Mouse (Mus musculus) myocyte (in vitro differentiated cells): ENCODE data around the gene Tbc1d9. TPM values are rescaled to one million over a fixed set of nuclear protein-coding genes. Genes with fewer than 3 reads are reported as not detected.

Experiments
- H3K27me3 ChIP-seq: one replicate; pipeline ENCODE4 v1.6.1; 2011; ENCODE audit not compliant: control insufficient read depth, insufficient read depth, insufficient read length
- H3K36me3 ChIP-seq: one replicate; pipeline ENCODE4 v1.6.1; 2011; ENCODE audit not compliant: control insufficient read depth, insufficient read depth
- H3K4me2 ChIP-seq: one replicate; pipeline ENCODE4 v1.6.1; 2011; ENCODE audit warnings: low read depth, control low read depth
- H3K4me3 ChIP-seq: one replicate; pipeline ENCODE4 v1.5.1; 2011; ENCODE audit warnings: mild to moderate bottlenecking, control low read depth, moderate library complexity
- H3K79me2 ChIP-seq: one replicate; pipeline ENCODE4 v1.6.1; 2011; ENCODE audit not compliant: control insufficient read depth, insufficient read depth
- H3ac ChIP-seq: one replicate; pipeline ENCODE4 v1.6.1; 2011; ENCODE audit not compliant: control insufficient read depth, insufficient read length
- CEBPB ChIP-seq: IDR thresholded peaks from 2 replicates; pipeline ENCODE4 v1.6.1; 2011; ENCODE audit warnings: mild to moderate bottlenecking, moderate library complexity; ENCODE audit not compliant: poor library complexity, insufficient read depth, severe bottlenecking
- E2F4 ChIP-seq: IDR thresholded peaks from one replicate; pipeline ENCODE4 v1.6.1; 2011; ENCODE audit warnings: mild to moderate bottlenecking, control low read depth, moderate library complexity; ENCODE audit not compliant: insufficient read depth
- MAX ChIP-seq: IDR thresholded peaks from one replicate; pipeline ENCODE4 v1.6.1; 2011; ENCODE audit warnings: low read depth, mild to moderate bottlenecking, control low read depth
- MYOD1 ChIP-seq, 3 experiments: IDR thresholded peaks; one replicate each; pipeline ENCODE4 v1.6.1; 2011; ENCODE audit warnings: control low read depth in 2 of 3, low read depth in 2 of 3, mild to moderate bottlenecking in 2 of 3, moderate library complexity in 1 of 3; ENCODE audit not compliant: insufficient read length in 2 of 3, control insufficient read depth in 1 of 3
- MYOG ChIP-seq, 3 experiments: IDR thresholded peaks; one replicate each; pipeline ENCODE4 v1.6.1; 2011; ENCODE audit warnings: control low read depth in 2 of 3, low read depth in 2 of 3, mild to moderate bottlenecking in 2 of 3; ENCODE audit not compliant: insufficient read length in 2 of 3, control insufficient read depth in 1 of 3, insufficient read depth in 1 of 3
- POLR2A ChIP-seq: IDR thresholded peaks from one replicate; pipeline ENCODE4 v1.6.1; 2011; ENCODE audit warnings: low read depth, mild to moderate bottlenecking, control low read depth, moderate library complexity; ENCODE audit not compliant: insufficient read length
- POLR2AphosphoS2 ChIP-seq: IDR thresholded peaks from one replicate; pipeline ENCODE4 v1.6.1; 2011; ENCODE audit warnings: low read depth, control low read depth; ENCODE audit not compliant: insufficient read length
- REST ChIP-seq: IDR thresholded peaks from one replicate; pipeline ENCODE4 v1.6.1; 2011; ENCODE audit warnings: mild to moderate bottlenecking, control low read depth, moderate library complexity; ENCODE audit not compliant: insufficient read depth, insufficient read length
- SRF ChIP-seq: IDR thresholded peaks from one replicate; pipeline ENCODE4 v1.6.1; 2011; ENCODE audit warnings: low read depth; ENCODE audit not compliant: control insufficient read depth, insufficient read length
- TCF12 ChIP-seq: IDR thresholded peaks from one replicate; pipeline ENCODE4 v1.6.1; 2011; ENCODE audit warnings: mild to moderate bottlenecking, control low read depth; ENCODE audit not compliant: poor library complexity, insufficient read depth, severe bottlenecking
- TCF3 ChIP-seq: IDR thresholded peaks from one replicate; pipeline ENCODE4 v1.6.1; 2011; ENCODE audit warnings: low read depth, control low read depth; ENCODE audit not compliant: insufficient read length
- USF1 ChIP-seq: IDR thresholded peaks from one replicate; pipeline ENCODE4 v1.6.1; 2011; ENCODE audit warnings: low read depth, mild to moderate bottlenecking, control low read depth, moderate library complexity
- polyA plus RNA-seq: library from polyadenylated mRNA; unstranded; fragments of >200 nt; fragmentation: generic; extraction: Trizol; gene quantifications from one replicate; pipeline ENCODE4 v1.2.1, GENCODE M21; 2012; ENCODE audit warnings: missing spikeins

The Tbc1d9 gene
- polyA plus RNA-seq, 1 experiment = 0.38 TPM

DNA sequence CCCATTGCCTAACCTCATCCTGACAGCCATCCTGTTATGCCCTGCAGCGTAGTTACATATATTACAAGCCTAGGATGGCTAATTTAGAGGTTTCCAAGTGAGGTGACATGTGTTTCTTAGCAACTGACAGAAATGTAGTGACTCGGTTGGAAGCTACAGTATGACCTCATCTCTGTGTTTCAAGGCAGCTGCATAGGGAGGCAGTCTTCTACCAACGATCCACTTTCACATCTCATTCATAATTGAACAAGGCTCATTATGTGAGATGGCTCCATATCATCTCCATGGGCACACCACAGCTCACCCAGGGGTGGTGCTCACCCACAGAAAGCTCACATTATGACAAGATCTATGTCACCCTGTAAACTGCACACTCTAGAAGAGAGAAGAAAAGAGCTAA lies 55.6 kb downstream of the Tbc1d9 start:
- H3K4me2 ChIP-seq = no peak overlapping the region
- H3K79me2 ChIP-seq = no peaks in the 10 kb centered on the region
- no peak overlapping the region for H3ac ChIP-seq
- H3K4me3 ChIP-seq = no peak overlapping the region
- H3K27me3 ChIP-seq = no peaks in the 10 kb centered on the region
- H3K36me3 ChIP-seq = no peaks in the 10 kb centered on the region
- no peak for TF ChIP-seq REST
- no peak for TF ChIP-seq MYOG (IDR thresholded peaks at IDR 0.05; ENCODE audit: control insufficient read depth in 1 of 3, insufficient read depth in 1 of 3, insufficient read length in 2 of 3, low read depth in 2 of 3)
- no peak for TF ChIP-seq SRF
- no peak for TF ChIP-seq E2F4
- no peak for TF ChIP-seq TCF12
- TF ChIP-seq POLR2A = no peak
- TF ChIP-seq MYOD1 (IDR thresholded peaks at IDR 0.05; ENCODE audit: control insufficient read depth in 1 of 3, insufficient read length in 2 of 3, low read depth in 2 of 3) = no peak
- TF ChIP-seq MAX = no peak
- TF ChIP-seq CEBPB = no peak
- no peak for TF ChIP-seq POLR2AphosphoS2
- no peak for TF ChIP-seq USF1

DNA sequence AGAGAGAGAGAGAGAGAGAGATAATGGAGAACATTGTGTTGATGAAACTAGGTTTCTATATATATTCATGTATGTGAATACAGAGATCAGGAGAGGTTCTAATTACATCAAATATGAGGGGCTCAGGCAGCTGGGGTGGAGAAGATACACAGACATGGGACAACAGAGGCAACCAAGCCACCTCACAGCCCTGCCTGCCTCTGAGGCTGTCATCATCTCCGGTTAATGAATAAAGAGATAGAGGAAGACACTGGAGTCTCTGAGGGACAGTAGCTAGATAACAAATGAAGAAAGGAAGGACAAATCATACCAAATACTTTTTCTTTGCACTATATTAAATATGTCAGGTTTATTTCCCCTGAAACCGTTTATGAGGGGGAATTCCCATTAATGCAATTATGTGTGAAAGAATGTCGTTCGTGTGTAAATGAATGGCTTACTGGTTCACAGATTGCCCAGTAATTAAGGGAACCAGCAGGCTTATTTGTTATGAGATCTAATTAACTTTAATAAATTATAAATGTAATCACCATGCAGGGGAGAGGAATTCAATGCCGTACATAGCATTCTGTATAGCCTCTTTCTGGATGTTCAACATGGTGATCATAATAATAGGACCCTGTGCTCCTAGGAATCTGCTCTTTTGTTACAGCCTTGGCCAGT lies 59.7 kb downstream of the Tbc1d9 start:
- Histone ChIP-seq H3ac (no peak overlapping the region), H3K27me3 (no peaks in the 10 kb centered on the region), H3K4me2 (no peak overlapping the region), H3K36me3 (no peaks in the 10 kb centered on the region), H3K4me3 (no peak overlapping the region), H3K79me2 (no peaks in the 10 kb centered on the region)
- TF ChIP-seq E2F4 = no peak
- no peak for TF ChIP-seq MYOD1 (IDR thresholded peaks at IDR 0.05; ENCODE audit: control insufficient read depth in 1 of 3, insufficient read length in 2 of 3, low read depth in 2 of 3)
- no peak for TF ChIP-seq SRF
- TF ChIP-seq MYOG (IDR thresholded peaks at IDR 0.05; ENCODE audit: control insufficient read depth in 1 of 3, insufficient read depth in 1 of 3, insufficient read length in 2 of 3, low read depth in 2 of 3) = no peak
- TF ChIP-seq POLR2A = no peak
- no peak for TF ChIP-seq MAX
- no peak for TF ChIP-seq REST
- no peak for TF ChIP-seq TCF3
- no peak for TF ChIP-seq TCF12
- no peak for TF ChIP-seq CEBPB
- no peak for TF ChIP-seq POLR2AphosphoS2
- TF ChIP-seq USF1 = no peak

DNA sequence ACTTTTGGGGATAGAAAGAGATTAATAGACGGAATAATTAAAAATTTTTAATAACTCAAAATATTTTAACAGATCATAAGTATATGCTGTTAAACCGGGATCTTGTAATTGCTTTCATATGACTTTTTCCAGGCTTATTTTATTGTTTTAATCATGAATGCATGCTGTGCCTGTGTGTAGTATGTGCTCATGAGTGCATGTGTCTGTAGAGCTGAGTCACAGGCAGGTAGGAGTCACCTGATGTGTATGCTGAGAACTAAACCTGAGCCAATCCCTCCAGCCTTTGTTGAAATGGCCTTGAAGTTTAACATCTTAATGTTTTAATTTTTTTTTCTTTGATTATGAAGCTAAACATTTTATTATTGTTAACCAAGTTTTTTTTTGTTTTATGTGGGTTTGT lies 60.4 kb downstream of the Tbc1d9 start:
- H3K27me3 ChIP-seq = no peaks in the 10 kb centered on the region
- no peaks in the 10 kb centered on the region for H3K79me2 ChIP-seq
- no peak overlapping the region for H3K4me2 ChIP-seq
- no peaks in the 10 kb centered on the region for H3K36me3 ChIP-seq
- no peak overlapping the region for H3ac ChIP-seq
- H3K4me3 ChIP-seq = no peak overlapping the region
- TF ChIP-seq MAX = no peak
- no peak for TF ChIP-seq POLR2AphosphoS2
- TF ChIP-seq SRF = no peak
- no peak for TF ChIP-seq TCF3
- TF ChIP-seq MYOD1 (IDR thresholded peaks at IDR 0.05; ENCODE audit: control insufficient read depth in 1 of 3, insufficient read length in 2 of 3, low read depth in 2 of 3) = no peak
- TF ChIP-seq POLR2A = no peak
- TF ChIP-seq CEBPB = no peak
- no peak for TF ChIP-seq REST
- no peak for TF ChIP-seq TCF12

DNA sequence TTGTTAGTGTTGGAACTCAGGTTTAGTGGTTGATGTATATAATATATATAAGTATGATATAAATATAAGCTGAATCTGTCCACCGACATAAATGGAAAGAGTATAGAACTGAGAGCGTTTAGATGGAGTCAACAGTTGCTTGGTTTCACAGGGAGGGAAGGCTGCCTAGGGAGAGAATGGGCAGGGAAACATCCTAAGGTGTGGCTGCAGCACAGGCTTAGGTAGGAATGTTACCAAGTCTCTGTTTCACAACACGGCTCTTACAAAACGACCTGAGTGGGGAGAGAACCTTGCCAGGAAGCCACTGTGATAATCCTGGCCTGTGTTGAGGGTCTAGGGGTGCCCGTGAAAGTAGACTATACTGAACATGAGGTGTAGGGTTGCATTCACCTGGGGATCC lies 62.2 kb downstream of the Tbc1d9 start:
- Histone ChIP-seq H3ac (no peak overlapping the region), H3K4me3 (no peak overlapping the region), H3K27me3 (no peaks in the 10 kb centered on the region), H3K79me2 (no peaks in the 10 kb centered on the region), H3K4me2 (no peak overlapping the region), H3K36me3 (no peaks in the 10 kb centered on the region)
- no peak for TF ChIP-seq MYOD1 (IDR thresholded peaks at IDR 0.05; ENCODE audit: control insufficient read depth in 1 of 3, insufficient read length in 2 of 3, low read depth in 2 of 3)
- no peak for TF ChIP-seq TCF3
- no peak for TF ChIP-seq MAX
- TF ChIP-seq MYOG (IDR thresholded peaks at IDR 0.05; ENCODE audit: control insufficient read depth in 1 of 3, insufficient read depth in 1 of 3, insufficient read length in 2 of 3, low read depth in 2 of 3) = no peak
- no peak for TF ChIP-seq CEBPB
- no peak for TF ChIP-seq E2F4
- no peak for TF ChIP-seq REST
- TF ChIP-seq USF1 = no peak
- no peak for TF ChIP-seq SRF
- no peak for TF ChIP-seq TCF12
- TF ChIP-seq POLR2A = no peak
- no peak for TF ChIP-seq POLR2AphosphoS2
